Mouse (Mus musculus): Measurements from ENCODE around the gene Tox2. TPM values are rescaled to one million over a fixed set of nuclear protein-coding genes. Genes with fewer than 3 reads are reported as not detected.

Tox2 gene
- polyA plus RNA-seq, 1 experiment: 18.4 TPM

DNA sequence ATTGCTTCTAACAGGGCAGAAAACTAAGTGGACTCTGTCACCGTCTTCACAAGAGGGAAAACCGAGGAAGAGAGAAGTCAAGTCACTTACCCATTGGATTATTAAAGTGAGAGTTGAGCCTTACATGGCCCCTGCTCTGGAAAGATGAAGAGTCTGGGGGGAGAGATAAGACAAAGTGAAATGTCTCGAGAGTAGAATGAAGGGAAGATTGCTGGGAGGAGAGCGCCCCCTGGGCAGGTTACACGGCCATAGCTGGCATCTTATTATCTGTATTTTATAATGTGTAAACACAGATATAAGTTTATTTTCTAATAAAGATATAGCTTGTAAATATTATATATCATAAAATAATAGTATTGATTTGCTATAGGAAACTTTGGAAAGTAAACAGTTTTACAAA is 147.5 kb downstream of the Tox2 start:
- Histone ChIP-seq H3K4me3 (ENCODE audit: control insufficient read depth, insufficient read depth, low read length) (no peak overlapping the region), H3K4me1 (replicated peaks; ENCODE audit: control insufficient read depth, insufficient read depth, low read length) (peaks cover 6% of the 10 kb centered on the region), H3K27me3 (ENCODE audit: control insufficient read depth, insufficient read depth, low read length) (no peaks in the 10 kb centered on the region), H3K36me3 (ENCODE audit: control insufficient read depth, insufficient read depth, low read length) (no peaks in the 10 kb centered on the region), H3K27ac (ENCODE audit: control insufficient read depth, insufficient read depth, low read length) (no peak overlapping the region)
- peak; percentile 13 for DNase-seq
- WGBS: 46% methylated on average over 5 of the region's 5 CpGs
- TF ChIP-seq POLR2A (IDR thresholded peaks at IDR 0.05; ENCODE audit: control insufficient read depth, extremely low read depth, insufficient read depth, low read length, poor library complexity) (no peak), CTCF (IDR thresholded peaks at IDR 0.05; ENCODE audit: borderline replicate concordance, control insufficient read depth, extremely low read depth, insufficient read depth, low read length, poor library complexity) (no peak)

GRCm38 (mm10) chr2:163353731-163354130 is 150.8 kb downstream of the Tox2 start:
- Histone ChIP-seq H3K36me3 (ENCODE audit: control insufficient read depth, insufficient read depth, low read length) (no peaks in the 10 kb centered on the region), H3K4me3 (ENCODE audit: control insufficient read depth, insufficient read depth, low read length) (no peak overlapping the region), H3K27ac (ENCODE audit: control insufficient read depth, insufficient read depth, low read length) (no peak overlapping the region), H3K4me1 (replicated peaks; ENCODE audit: control insufficient read depth, insufficient read depth, low read length) (peaks cover 12% of the 10 kb centered on the region), H3K27me3 (ENCODE audit: control insufficient read depth, insufficient read depth, low read length) (no peaks in the 10 kb centered on the region)
- TF ChIP-seq CTCF (IDR thresholded peaks at IDR 0.05; ENCODE audit: borderline replicate concordance, control insufficient read depth, extremely low read depth, insufficient read depth, low read length, poor library complexity): no peak
- no peak for TF ChIP-seq POLR2A (IDR thresholded peaks at IDR 0.05; ENCODE audit: control insufficient read depth, extremely low read depth, insufficient read depth, low read length, poor library complexity)
- no peak for DNase-seq
- WGBS: 90% methylated on average over 7 of the region's 7 CpGs

- H3K27me3 ChIP-seq (ENCODE audit: control insufficient read depth, insufficient read depth, low read length): no peaks in the 10 kb centered on the region
- no peak overlapping the region for H3K27ac ChIP-seq (ENCODE audit: control insufficient read depth, insufficient read depth, low read length)
- TF ChIP-seq POLR2A (IDR thresholded peaks at IDR 0.05; ENCODE audit: control insufficient read depth, extremely low read depth, insufficient read depth, low read length, poor library complexity) (no peak), CTCF (IDR thresholded peaks at IDR 0.05; ENCODE audit: borderline replicate concordance, control insufficient read depth, extremely low read depth, insufficient read depth, low read length, poor library complexity) (no peak)
Measured at GRCm38 (mm10) chr2:163355666-163356065, 152.7 kb downstream of the Tox2 start.

GRCm38 (mm10) chr2:163356113-163356840 is 153.4 kb downstream of the Tox2 start:
- Histone ChIP-seq H3K27me3 (ENCODE audit: control insufficient read depth, insufficient read depth, low read length) (no peaks in the 10 kb centered on the region), H3K36me3 (ENCODE audit: control insufficient read depth, insufficient read depth, low read length) (no peaks in the 10 kb centered on the region), H3K4me3 (ENCODE audit: control insufficient read depth, insufficient read depth, low read length) (no peak overlapping the region), H3K4me1 (replicated peaks; ENCODE audit: control insufficient read depth, insufficient read depth, low read length) (peaks cover 12% of the 10 kb centered on the region), H3K27ac (ENCODE audit: control insufficient read depth, insufficient read depth, low read length) (no peak overlapping the region)
- TF ChIP-seq CTCF (IDR thresholded peaks at IDR 0.05; ENCODE audit: borderline replicate concordance, control insufficient read depth, extremely low read depth, insufficient read depth, low read length, poor library complexity) (no peak), POLR2A (IDR thresholded peaks at IDR 0.05; ENCODE audit: control insufficient read depth, extremely low read depth, insufficient read depth, low read length, poor library complexity) (no peak)
- no peak for DNase-seq
- WGBS: 91% methylated on average over 12 of the region's 12 CpGs

More at GRCm38 (mm10) chr2:163355666-163356065, 152.7 kb downstream of the Tox2 start:
- 44% methylated on average over 8 of the region's 8 CpGs for WGBS
- Histone ChIP-seq H3K4me3 (ENCODE audit: control insufficient read depth, insufficient read depth, low read length) (no peak overlapping the region), H3K4me1 (replicated peaks; ENCODE audit: control insufficient read depth, insufficient read depth, low read length) (peaks cover 12% of the 10 kb centered on the region), H3K36me3 (ENCODE audit: control insufficient read depth, insufficient read depth, low read length) (no peaks in the 10 kb centered on the region)
- no peak for DNase-seq

- 53% methylated on average over 5 of the region's 5 CpGs for WGBS
- H3K4me1 ChIP-seq (replicated peaks; ENCODE audit: control insufficient read depth, insufficient read depth, low read length): peaks cover 12% of the 10 kb centered on the region
- no peaks in the 10 kb centered on the region for H3K27me3 ChIP-seq (ENCODE audit: control insufficient read depth, insufficient read depth, low read length)
- H3K4me3 ChIP-seq (ENCODE audit: control insufficient read depth, insufficient read depth, low read length): no peak overlapping the region
- no peak overlapping the region for H3K27ac ChIP-seq (ENCODE audit: control insufficient read depth, insufficient read depth, low read length)
- no peak for DNase-seq
- no peaks in the 10 kb centered on the region for H3K36me3 ChIP-seq (ENCODE audit: control insufficient read depth, insufficient read depth, low read length)
- TF ChIP-seq CTCF (IDR thresholded peaks at IDR 0.05; ENCODE audit: borderline replicate concordance, control insufficient read depth, extremely low read depth, insufficient read depth, low read length, poor library complexity): no peak
Measured at GRCm38 (mm10) chr2:163358662-163359061, 155.7 kb downstream of the Tox2 start.

- Histone ChIP-seq H3K36me3 (ENCODE audit: control insufficient read depth, insufficient read depth, low read length) (no peaks in the 10 kb centered on the region), H3K4me3 (ENCODE audit: control insufficient read depth, insufficient read depth, low read length) (no peak overlapping the region), H3K27ac (ENCODE audit: control insufficient read depth, insufficient read depth, low read length) (no peak overlapping the region), H3K27me3 (ENCODE audit: control insufficient read depth, insufficient read depth, low read length) (no peaks in the 10 kb centered on the region), H3K4me1 (replicated peaks; ENCODE audit: control insufficient read depth, insufficient read depth, low read length) (peaks cover 12% of the 10 kb centered on the region)
- no peak for DNase-seq
- 72% methylated on average over 2 of the region's 2 CpGs for WGBS
- TF ChIP-seq CTCF (IDR thresholded peaks at IDR 0.05; ENCODE audit: borderline replicate concordance, control insufficient read depth, extremely low read depth, insufficient read depth, low read length, poor library complexity) (no peak), POLR2A (IDR thresholded peaks at IDR 0.05; ENCODE audit: control insufficient read depth, extremely low read depth, insufficient read depth, low read length, poor library complexity) (no peak)
Measured at GRCm38 (mm10) chr2:163359253-163359652, 156.3 kb downstream of the Tox2 start.

Data from thymus, adult 2 months (tissue).